Mouse (Mus musculus) liver, embryonic 13.5 days (tissue): ENCODE measurements around the gene Rpsa. TPM values are rescaled to one million over a fixed set of nuclear protein-coding genes. Genes with fewer than 3 reads are reported as not detected.

Source experiments
- ATAC-seq: fragments of 200-750 bp; cut with Nextera tagmentation; 2 replicates; pipeline ENCODE4 v1.8.0; 2017; ENCODE audit warnings: low read depth, mild to moderate bottlenecking, moderate number of reproducible peaks, moderate library complexity
- DNase-seq: peaks from one replicate; pipeline ENCODE4 v3.0.0; 2022
- H3K27ac ChIP-seq: fragments of 300-500 bp; sonication (generic); 2 replicates; pipeline ENCODE4 v1.5.1; 2015; ENCODE audit warnings: moderate library complexity, mild to moderate bottlenecking, inconsistent platforms
- H3K27me3 ChIP-seq: fragments of 300-500 bp; sonication (generic); 2 replicates; pipeline ENCODE4 v1.6.1; 2015; ENCODE audit warnings: mild to moderate bottlenecking, inconsistent platforms
- H3K36me3 ChIP-seq: fragments of 300-500 bp; sonication (generic); 2 replicates; pipeline ENCODE4 v1.6.1; 2015; ENCODE audit warnings: mild to moderate bottlenecking, inconsistent platforms
- H3K4me1 ChIP-seq: fragments of 300-500 bp; sonication (generic); replicated peaks from 2 replicates; pipeline ENCODE4 v1.6.1; 2015; ENCODE audit warnings: inconsistent platforms
- H3K4me2 ChIP-seq: fragments of 300-500 bp; sonication (generic); 2 replicates; pipeline ENCODE4 v1.6.1; 2015; ENCODE audit warnings: inconsistent platforms, mild to moderate bottlenecking, moderate library complexity
- H3K4me3 ChIP-seq: fragments of 300-500 bp; sonication (generic); replicated peaks from 2 replicates; pipeline ENCODE4 v1.5.1; 2015; ENCODE audit warnings: mild to moderate bottlenecking, inconsistent platforms
- H3K9ac ChIP-seq: fragments of 300-500 bp; sonication (generic); 2 replicates; pipeline ENCODE4 v1.6.1; 2015; ENCODE audit warnings: mild to moderate bottlenecking, inconsistent platforms
- H3K9me3 ChIP-seq: fragments of 300-500 bp; sonication (generic); replicated peaks from 2 replicates; pipeline ENCODE4 v1.6.1; 2016; ENCODE audit warnings: inconsistent platforms
- WGBS: fragments of 180-500 bp; shearing (Covaris S2); methylation state at CpG from one replicate; pipeline ENCODE4 v1.1.7; 2015; ENCODE audit not compliant: insufficient replicate concordance; 5-methylcytosine and 5-hydroxymethylcytosine counted together
- polyA plus RNA-seq: library from polyadenylated mRNA; unstranded; fragments of >200 nt; fragmentation: Nextera tagmentation; extraction: Ambion mirVana; gene quantifications from 2 replicates; pipeline ENCODE4 v1.2.1, GENCODE M21; 2015

Gene Rpsa
- polyA plus RNA-seq, 1 experiment from 2014 or later: 1,158 TPM

- Histone ChIP-seq H3K4me3 (no peak overlapping the region), H3K4me2 (no peak overlapping the region), H3K27me3 (peaks cover 3% of the 10 kb centered on the region), H3K36me3 (no peaks in the 10 kb centered on the region), H3K9ac (no peak overlapping the region), H3K9me3 (peaks cover 6% of the 10 kb centered on the region; the same call in 1 of the 2 replicates), H3K4me1 (no peaks in the 10 kb centered on the region), H3K27ac (no peak overlapping the region)
- WGBS: 79% methylated on average over 18 of the region's 18 CpGs
- no peak for ATAC-seq
- no peak for DNase-seq
Measured at GRCm38 (mm10) chr9:120174436-120175137, 47.1 kb downstream of the Rpsa start.

GRCm38 (mm10) chr9:120178813-120179212 is 51.3 kb downstream of the Rpsa start:
- 66% methylated on average over 10 of the region's 10 CpGs for WGBS
- no peak for ATAC-seq
- no peaks in the 10 kb centered on the region for H3K36me3 ChIP-seq

More at GRCm38 (mm10) chr9:120178813-120179212, 51.3 kb downstream of the Rpsa start:
- Histone ChIP-seq H3K9me3 (no peaks in the 10 kb centered on the region), H3K4me1 (no peaks in the 10 kb centered on the region), H3K9ac (no peak overlapping the region), H3K4me3 (no peak overlapping the region), H3K4me2 (no peak overlapping the region), H3K27ac (no peak overlapping the region), H3K27me3 (no peaks in the 10 kb centered on the region)
- DNase-seq: no peak

Other genes with a start within 250 kb of the Rpsa start
- gene Wdr48, start 232.8 kb upstream of the Rpsa start, polyA plus RNA-seq: 22.8 and 27.8 TPM in 2 replicates
- gene Gorasp1, start 190.1 kb upstream of the Rpsa start, polyA plus RNA-seq: 10.4 and 12.6 TPM in 2 replicates
- gene Ttc21a, start 190.1 kb upstream of the Rpsa start, polyA plus RNA-seq: 0.08 and 0.09 TPM in 2 replicates
- 1.2 and 1.3 TPM in 2 replicates for gene Csrnp1, start 143.0 kb upstream of the Rpsa start, polyA plus RNA-seq
- gene Xirp1, start 104.1 kb upstream of the Rpsa start, polyA plus RNA-seq: 0.01 and 0.14 TPM in 2 replicates
- 3.5 and 4.3 TPM in 2 replicates for gene Cx3cr1, start 57.8 kb upstream of the Rpsa start, polyA plus RNA-seq
- gene Ccr8, start 35.6 kb upstream of the Rpsa start, polyA plus RNA-seq: 0.13 TPM in 1 of 2 replicates, not detected in the other
- gene Slc25a38, start 17.3 kb upstream of the Rpsa start, polyA plus RNA-seq: 137 and 138 TPM in 2 replicates
- not detected in 2 replicates for gene Mobp, start 22.0 kb downstream of the Rpsa start, polyA plus RNA-seq
- 0.03 TPM in 1 of 2 replicates, not detected in the other for gene Myrip, start 173.8 kb downstream of the Rpsa start, polyA plus RNA-seq